Mouse (Mus musculus): Measurements from ENCODE around the gene Ndufc1.
"Not testable (repeated sequence)": the region's sequence is repeated elsewhere in the genome, so short reads cannot be mapped to it uniquely, and the experiment has no call there.

The Ndufc1 gene

GRCm38 (mm10) chr3:51400682-51401081 lies 8.1 kb downstream of the Ndufc1 start:
- no peaks in the 10 kb centered on the region for H3K9me3 ChIP-seq (ENCODE audit: low read length)
- peaks cover 12% of the 10 kb centered on the region for H3K27me3 ChIP-seq (ENCODE audit: insufficient read depth, low read length)

GRCm38 (mm10) chr3:51399531-51399930 lies 9.3 kb downstream of the Ndufc1 start:
- peak overlapping the region; percentile 46 for H3K4me3 ChIP-seq (replicated peaks; ENCODE audit: low read length)
- TF ChIP-seq CTCF (conservative IDR thresholded peaks at IDR 0.05; ENCODE audit: low read length) (no peak), NANOG (IDR thresholded peaks at IDR 0.05; ENCODE audit: borderline replicate concordance, low read length) (no peak), POU5F1 (IDR thresholded peaks at IDR 0.05; ENCODE audit: borderline replicate concordance, low read length) (no peak)
- no peaks in the 10 kb centered on the region for H3K9me3 ChIP-seq (ENCODE audit: low read length)
- H3K27me3 ChIP-seq (ENCODE audit: insufficient read depth, low read length), result peaks cover 19% of the 10 kb centered on the region
- peaks cover 21% of the 10 kb centered on the region for H3K36me3 ChIP-seq (ENCODE audit: insufficient read depth, low read length)
- H3K4me1 ChIP-seq (replicated peaks; ENCODE audit: low read depth, low read length), result peaks cover 49% of the 10 kb centered on the region

More at GRCm38 (mm10) chr3:51400682-51401081, 8.1 kb downstream of the Ndufc1 start:
- TF ChIP-seq POU5F1 (IDR thresholded peaks at IDR 0.05; ENCODE audit: borderline replicate concordance, low read length) (no peak), CTCF (conservative IDR thresholded peaks at IDR 0.05; ENCODE audit: low read length) (no peak), NANOG (IDR thresholded peaks at IDR 0.05; ENCODE audit: borderline replicate concordance, low read length) (no peak)
- Histone ChIP-seq H3K4me3 (replicated peaks; ENCODE audit: low read length) (no peak overlapping the region), H3K4me1 (replicated peaks; ENCODE audit: low read depth, low read length) (peaks cover 46% of the 10 kb centered on the region), H3K36me3 (ENCODE audit: insufficient read depth, low read length) (peaks cover 32% of the 10 kb centered on the region)

- TF ChIP-seq POU5F1 (IDR thresholded peaks at IDR 0.05; ENCODE audit: borderline replicate concordance, low read length), result no peak
- H3K36me3 ChIP-seq (ENCODE audit: insufficient read depth, low read length), result peaks cover 12% of the 10 kb centered on the region
- peaks cover 49% of the 10 kb centered on the region for H3K4me1 ChIP-seq (replicated peaks; ENCODE audit: low read depth, low read length)
- no peaks in the 10 kb centered on the region for H3K9me3 ChIP-seq (ENCODE audit: low read length)
- peaks cover 19% of the 10 kb centered on the region for H3K27me3 ChIP-seq (ENCODE audit: insufficient read depth, low read length)
- H3K4me3 ChIP-seq (replicated peaks; ENCODE audit: low read length), result peak overlapping the region; percentile 46
Measured at GRCm38 (mm10) chr3:51398667-51399066, 10.1 kb downstream of the Ndufc1 start.

- peaks cover 19% of the 10 kb centered on the region for H3K27me3 ChIP-seq (ENCODE audit: insufficient read depth, low read length)
- H3K4me1 ChIP-seq (replicated peaks; ENCODE audit: low read depth, low read length), result peaks cover 49% of the 10 kb centered on the region
- peaks cover 3% of the 10 kb centered on the region for H3K36me3 ChIP-seq (ENCODE audit: insufficient read depth, low read length)
- no peak for TF ChIP-seq POU5F1 (IDR thresholded peaks at IDR 0.05; ENCODE audit: borderline replicate concordance, low read length)
- no peak for TF ChIP-seq NANOG (IDR thresholded peaks at IDR 0.05; ENCODE audit: borderline replicate concordance, low read length)
- TF ChIP-seq CTCF (conservative IDR thresholded peaks at IDR 0.05; ENCODE audit: low read length), result no peak
- H3K4me3 ChIP-seq (replicated peaks; ENCODE audit: low read length), result peak overlapping the region; percentile 17; the same call in 1 of the 2 replicates
- H3K9me3 ChIP-seq (ENCODE audit: low read length), result no peaks in the 10 kb centered on the region
Measured at GRCm38 (mm10) chr3:51397700-51398299, 11.0 kb downstream of the Ndufc1 start.

- peaks cover 19% of the 10 kb centered on the region for H3K27me3 ChIP-seq (ENCODE audit: insufficient read depth, low read length)
- H3K36me3 ChIP-seq (ENCODE audit: insufficient read depth, low read length), result no peaks in the 10 kb centered on the region
- peaks cover 49% of the 10 kb centered on the region for H3K4me1 ChIP-seq (replicated peaks; ENCODE audit: low read depth, low read length)
- no peak for TF ChIP-seq NANOG (IDR thresholded peaks at IDR 0.05; ENCODE audit: borderline replicate concordance, low read length)
- no peak for TF ChIP-seq CTCF (conservative IDR thresholded peaks at IDR 0.05; ENCODE audit: low read length)
- TF ChIP-seq POU5F1 (IDR thresholded peaks at IDR 0.05; ENCODE audit: borderline replicate concordance, low read length), result no peak
- H3K9me3 ChIP-seq (ENCODE audit: low read length), result no peaks in the 10 kb centered on the region
- H3K4me3 ChIP-seq (replicated peaks; ENCODE audit: low read length), result peak within 1 kb of the TSS; percentile 79
Measured at GRCm38 (mm10) chr3:51396219-51397068, 12.3 kb downstream of the Ndufc1 start, which contains the start of gene Mgarp. Mgarp (minus strand) TSS chr3:51396738.

GRCm38 (mm10) chr3:51395461-51396145 lies 13.2 kb downstream of the Ndufc1 start:
- H3K4me1 ChIP-seq (replicated peaks; ENCODE audit: low read depth, low read length), result peaks cover 43% of the 10 kb centered on the region
- TF ChIP-seq CTCF (conservative IDR thresholded peaks at IDR 0.05; ENCODE audit: low read length), result no peak
- no peak for TF ChIP-seq POU5F1 (IDR thresholded peaks at IDR 0.05; ENCODE audit: borderline replicate concordance, low read length)
- no peak for TF ChIP-seq NANOG (IDR thresholded peaks at IDR 0.05; ENCODE audit: borderline replicate concordance, low read length)
- peaks cover 21% of the 10 kb centered on the region for H3K27me3 ChIP-seq (ENCODE audit: insufficient read depth, low read length)
- peak overlapping the region; percentile 79 for H3K4me3 ChIP-seq (replicated peaks; ENCODE audit: low read length)
- H3K36me3 ChIP-seq (ENCODE audit: insufficient read depth, low read length), result 0 out of 2 replicates have a peak, but pooled peaks cover 3% of the 10 kb centered on the region
- no peaks in the 10 kb centered on the region for H3K9me3 ChIP-seq (ENCODE audit: low read length)

GRCm38 (mm10) chr3:51394881-51395280 lies 13.9 kb downstream of the Ndufc1 start:
- no peak for TF ChIP-seq CTCF (conservative IDR thresholded peaks at IDR 0.05; ENCODE audit: low read length)
- TF ChIP-seq NANOG (IDR thresholded peaks at IDR 0.05; ENCODE audit: borderline replicate concordance, low read length), result no peak
- TF ChIP-seq POU5F1 (IDR thresholded peaks at IDR 0.05; ENCODE audit: borderline replicate concordance, low read length), result no peak
- Histone ChIP-seq H3K9me3 (ENCODE audit: low read length) (no peaks in the 10 kb centered on the region), H3K4me3 (replicated peaks; ENCODE audit: low read length) (no peak overlapping the region), H3K4me1 (replicated peaks; ENCODE audit: low read depth, low read length) (peaks cover 40% of the 10 kb centered on the region), H3K27me3 (ENCODE audit: insufficient read depth, low read length) (peaks cover 21% of the 10 kb centered on the region), H3K36me3 (ENCODE audit: insufficient read depth, low read length) (0 out of 2 replicates have a peak, but pooled peaks cover 3% of the 10 kb centered on the region)

GRCm38 (mm10) chr3:51393651-51394050 lies 15.1 kb downstream of the Ndufc1 start:
- H3K4me1 ChIP-seq (replicated peaks; ENCODE audit: low read depth, low read length), result peaks cover 34% of the 10 kb centered on the region
- 0 out of 2 replicates have a peak, but pooled peaks cover 3% of the 10 kb centered on the region for H3K36me3 ChIP-seq (ENCODE audit: insufficient read depth, low read length)
- no peak for TF ChIP-seq CTCF (conservative IDR thresholded peaks at IDR 0.05; ENCODE audit: low read length)
- TF ChIP-seq POU5F1 (IDR thresholded peaks at IDR 0.05; ENCODE audit: borderline replicate concordance, low read length), result no peak
- TF ChIP-seq NANOG (IDR thresholded peaks at IDR 0.05; ENCODE audit: borderline replicate concordance, low read length), result no peak
- no peak overlapping the region for H3K4me3 ChIP-seq (replicated peaks; ENCODE audit: low read length)
- peaks cover 27% of the 10 kb centered on the region for H3K27me3 ChIP-seq (ENCODE audit: insufficient read depth, low read length)
- H3K9me3 ChIP-seq (ENCODE audit: low read length), result no peaks in the 10 kb centered on the region

GRCm38 (mm10) chr3:51393018-51393417 lies 15.8 kb downstream of the Ndufc1 start:
- H3K36me3 ChIP-seq (ENCODE audit: insufficient read depth, low read length); H3K4me3 ChIP-seq (replicated peaks; ENCODE audit: low read length); H3K9me3 ChIP-seq (ENCODE audit: low read length): not testable (repeated sequence)
- Histone ChIP-seq H3K4me1 (replicated peaks; ENCODE audit: low read depth, low read length) (peaks cover 29% of the 10 kb centered on the region), H3K27me3 (ENCODE audit: insufficient read depth, low read length) (peaks cover 30% of the 10 kb centered on the region)

Data from E14TG2a.4 (cell line).